Mouse (Mus musculus) cerebellum, postnatal 4 days (tissue): ENCODE measurements around the gene Eif2b3.

Source experiments
- DNase-seq, 2 experiments: peaks; one replicate each; pipeline ENCODE4 v3.0.0; 2022; ENCODE audit warnings: low spot score in 2 of 2, mixed read lengths in 1 of 2

The Eif2b3 gene

GRCm38 (mm10) chr4:117094626-117095361, 75.6 kb downstream of the Eif2b3 start:
- DNase-seq = no peak

DNA sequence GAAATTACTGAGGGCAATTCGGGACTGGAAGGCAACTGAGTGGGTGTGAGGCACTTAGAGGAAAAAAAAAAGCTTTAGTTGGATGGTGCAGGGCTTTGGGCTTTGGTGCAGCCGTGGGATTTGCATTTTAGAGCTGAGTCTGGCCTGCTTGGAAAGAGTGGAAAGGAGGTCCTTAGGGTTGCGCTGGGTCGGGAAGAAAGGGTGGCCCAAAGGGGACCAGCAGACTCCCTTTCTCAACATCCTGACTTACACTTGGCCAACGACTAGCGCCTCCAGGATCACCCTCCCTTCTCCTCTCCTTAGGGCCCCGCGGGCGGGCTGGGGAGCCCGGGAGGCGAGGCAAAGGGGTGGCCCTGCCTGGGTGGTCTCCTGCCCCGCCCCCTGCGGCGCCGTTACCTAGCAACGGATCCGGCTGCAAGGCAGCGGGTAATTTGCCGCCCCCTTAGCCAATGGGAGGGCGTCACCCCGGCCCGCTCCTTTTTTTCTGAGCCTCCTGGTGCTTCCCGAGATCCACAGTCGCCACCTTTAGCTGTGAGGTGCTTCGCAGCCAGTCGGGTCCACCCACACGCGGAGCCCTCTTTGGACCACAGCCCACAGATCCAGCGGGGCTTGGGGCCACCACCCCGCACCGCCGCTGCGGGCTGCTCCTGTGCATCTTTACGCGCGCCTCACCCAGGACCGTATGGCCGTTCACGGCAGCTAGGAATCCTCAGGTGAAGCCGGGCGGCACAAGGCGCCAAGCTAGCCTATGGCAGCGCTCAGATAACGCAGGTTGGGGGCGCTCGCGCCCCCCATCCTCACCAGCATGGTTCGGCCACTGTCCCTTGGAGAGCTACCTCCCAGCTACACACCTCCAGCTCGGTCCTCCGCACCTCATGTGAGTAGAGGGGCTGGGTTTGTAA, 76.6 kb downstream of the Eif2b3 start, which contains the start of gene Ptch2:
Gene Ptch2, plus strand, starts transcription at position 525 of the 902 bp plus-strand sequence.
- peak; percentile 67 to 89 for DNase-seq

GRCm38 (mm10) chr4:117096666-117097065, 77.5 kb downstream of the Eif2b3 start:
- no peak for DNase-seq

- no peak for DNase-seq
Measured at GRCm38 (mm10) chr4:117097969-117098763, 79.0 kb downstream of the Eif2b3 start.

DNA sequence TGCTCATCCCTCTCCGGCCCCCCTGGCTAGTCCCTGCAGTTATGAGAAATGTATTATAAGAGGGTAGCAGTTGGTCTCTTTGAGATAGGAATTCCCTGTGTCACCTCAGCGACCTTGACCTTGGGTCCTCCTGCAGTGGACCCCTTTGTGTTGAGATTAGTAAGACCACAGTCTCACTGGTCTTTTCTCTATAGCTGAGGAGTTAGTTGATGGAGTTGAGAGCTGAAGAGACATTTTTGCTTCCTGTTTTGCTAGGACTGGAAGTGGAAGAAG, 79.5 kb downstream of the Eif2b3 start:
- DNase-seq = no peak

GRCm38 (mm10) chr4:117100036-117100435, 80.8 kb downstream of the Eif2b3 start:
- DNase-seq = no peak

- peak in 1 of 2 experiments; percentile 47 for DNase-seq
Measured at GRCm38 (mm10) chr4:117101218-117101617, 82.0 kb downstream of the Eif2b3 start.

DNA sequence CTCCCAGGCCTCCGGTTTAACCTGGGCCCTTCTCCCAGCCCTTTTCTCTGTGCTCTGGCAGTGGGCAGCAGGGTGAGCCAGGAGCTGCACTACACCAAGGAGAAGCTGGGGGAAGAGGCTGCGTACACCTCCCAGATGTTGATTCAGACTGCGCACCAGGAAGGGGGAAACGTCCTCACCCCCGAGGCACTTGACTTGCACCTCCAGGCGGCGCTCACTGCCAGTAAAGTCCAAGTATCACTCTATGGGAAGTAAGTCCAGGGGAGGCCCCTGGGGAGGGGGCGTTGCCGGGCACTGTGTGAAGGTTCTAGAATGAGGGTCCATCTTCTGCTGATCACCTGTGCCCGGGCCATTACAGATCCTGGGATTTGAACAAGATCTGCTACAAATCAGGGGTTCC, 85.5 kb downstream of the Eif2b3 start:
- DNase-seq = no peak

- DNase-seq = no peak
Measured at GRCm38 (mm10) chr4:117105127-117105526, 85.9 kb downstream of the Eif2b3 start.

- DNase-seq = no peak
Measured at GRCm38 (mm10) chr4:117107813-117108523, 88.8 kb downstream of the Eif2b3 start.

- DNase-seq = no peak
Measured at GRCm38 (mm10) chr4:117108524-117108849, 89.3 kb downstream of the Eif2b3 start.

GRCm38 (mm10) chr4:117109330-117109729, 90.1 kb downstream of the Eif2b3 start:
- no peak for DNase-seq

GRCm38 (mm10) chr4:117110249-117110648, 91.0 kb downstream of the Eif2b3 start:
- DNase-seq = no peak

GRCm38 (mm10) chr4:117110985-117111384, 91.8 kb downstream of the Eif2b3 start:
- no peak for DNase-seq

DNA sequence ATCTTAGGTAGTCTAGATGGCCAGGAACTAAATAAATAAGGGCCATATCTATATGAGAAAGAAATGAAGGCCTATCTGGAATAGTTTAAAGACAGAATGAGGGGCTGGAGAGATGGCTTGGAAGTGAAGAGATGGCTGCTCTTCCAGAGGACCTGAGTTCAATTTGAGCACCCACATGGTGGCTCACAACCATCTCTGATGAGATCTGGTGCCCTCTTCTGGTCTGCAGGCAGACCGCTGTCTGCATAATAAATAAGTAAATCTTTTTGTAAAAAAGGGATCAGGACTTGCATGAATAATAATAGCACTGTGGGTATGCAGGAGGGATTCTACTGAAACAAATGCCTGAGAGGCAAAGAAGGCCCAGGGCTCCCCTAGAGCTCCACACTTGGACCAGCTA, 94.0 kb downstream of the Eif2b3 start:
- DNase-seq = no peak

DNA sequence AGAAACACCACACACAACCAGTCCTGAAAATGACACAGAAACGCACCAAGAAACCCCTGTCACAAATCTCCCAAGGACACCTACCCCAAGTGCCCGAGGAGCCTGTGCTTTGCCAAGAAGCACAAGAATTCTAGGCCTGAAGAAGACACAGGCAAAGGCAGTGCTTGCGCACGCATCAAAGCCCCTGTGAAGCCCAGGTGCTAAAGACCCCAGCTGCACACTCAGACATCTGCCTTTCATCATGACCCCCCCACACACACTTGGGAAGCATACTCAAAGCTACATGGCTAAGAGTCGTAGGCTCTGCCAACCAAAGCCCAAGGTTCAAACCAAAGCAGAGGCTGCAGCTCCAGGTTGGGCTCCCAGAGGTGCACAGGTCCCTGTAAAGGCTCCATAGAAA, 96.4 kb downstream of the Eif2b3 start:
- no peak for DNase-seq

DNA sequence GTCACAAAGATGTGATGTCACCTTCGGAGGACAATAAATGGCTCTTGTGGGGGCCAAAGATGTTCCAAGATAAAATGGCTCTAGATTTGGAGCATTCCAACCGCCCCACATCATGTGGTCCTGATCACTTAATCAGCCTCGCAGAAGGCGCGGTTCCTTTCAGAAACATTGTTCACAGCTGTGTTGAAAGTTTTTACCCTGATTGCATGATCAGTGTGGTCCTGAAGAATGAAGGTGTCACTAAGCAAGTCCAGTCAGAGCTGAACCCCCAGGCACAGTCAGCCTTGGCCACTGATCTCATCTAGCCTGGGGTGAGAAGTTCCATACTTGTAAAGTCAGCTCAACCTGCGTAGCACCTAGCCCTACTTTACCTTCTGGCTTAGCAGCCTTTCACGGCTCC, 98.7 kb downstream of the Eif2b3 start:
- DNase-seq = no peak

GRCm38 (mm10) chr4:117119636-117120035, 100.4 kb downstream of the Eif2b3 start:
- DNase-seq = no peak

- no peak for DNase-seq
Measured at GRCm38 (mm10) chr4:117120052-117120444, 100.8 kb downstream of the Eif2b3 start.

DNA sequence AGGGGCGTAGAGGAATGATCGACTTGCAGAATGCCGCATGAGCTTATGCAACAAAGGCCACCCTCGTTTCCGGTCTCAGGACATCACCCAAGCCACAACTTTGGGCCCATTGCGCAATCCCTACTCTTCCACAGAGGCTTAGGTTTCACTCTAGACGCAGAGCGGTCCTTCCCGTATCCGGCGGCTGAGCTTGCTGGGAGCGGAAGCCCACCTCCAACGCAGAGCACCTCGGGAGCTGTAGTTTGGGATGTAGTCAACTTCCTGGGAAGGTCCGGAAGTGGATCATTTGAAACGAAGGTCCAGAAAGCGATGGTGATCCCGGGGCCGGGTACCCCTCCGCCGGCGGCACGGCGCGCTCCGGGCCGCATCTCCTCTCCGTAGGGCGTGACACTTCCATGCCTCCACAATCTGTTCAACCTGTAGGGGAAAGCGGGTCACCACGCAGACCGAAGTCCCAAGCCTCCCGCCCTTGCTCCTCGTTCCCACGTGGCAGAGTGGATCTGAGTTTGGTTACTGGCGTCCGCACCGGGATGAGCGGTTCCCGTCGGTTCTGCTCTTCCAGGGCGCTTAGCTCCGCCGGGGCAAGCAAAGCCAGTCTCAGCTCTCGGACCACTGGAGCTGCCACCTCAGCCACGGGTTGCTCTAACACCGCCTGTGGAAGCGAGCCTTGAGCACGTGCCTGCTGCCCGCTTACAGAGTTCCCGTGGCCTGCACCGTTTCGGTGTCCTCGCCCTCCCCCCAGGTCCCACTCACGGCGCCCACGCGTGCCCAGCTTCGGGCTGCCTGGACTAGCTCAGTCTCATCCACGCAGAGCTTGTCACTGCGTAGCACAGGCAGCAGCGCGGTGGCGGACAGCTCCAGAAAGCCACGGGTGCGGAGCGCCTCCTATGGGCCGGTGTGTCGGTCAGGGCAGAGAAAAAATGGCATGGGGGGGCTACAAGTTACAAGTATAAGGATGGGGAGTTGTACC, 101.5 kb downstream of the Eif2b3 start:
- DNase-seq = peak; percentile 69 to 88

- no peak for DNase-seq
Measured at GRCm38 (mm10) chr4:117122209-117122608, 103.0 kb downstream of the Eif2b3 start.
